Mouse (Mus musculus): ENCODE data around the gene Tdrd6. TPM values are rescaled to one million over a fixed set of nuclear protein-coding genes. Genes with fewer than 3 reads are reported as not detected.

Gene Tdrd6
- total RNA-seq (2014; rRNA removed) (1.4 and 1.6 TPM in 2 replicates), polyA plus RNA-seq (2015; fragmentation: Nextera tagmentation; extraction: Ambion mirVana) (0.75 and 0.86 TPM in 2 replicates)

- H3K27ac ChIP-seq (ENCODE audit: low read depth, low read length): no peak within 1 kb of the TSS
- ATAC-seq (ENCODE audit: low FRiP score) (peak; percentile 67), DNase-seq (ENCODE audit: low spot score) (no peak)
- peaks cover 17% of the 10 kb centered on the region for H3K27me3 ChIP-seq (ENCODE audit: insufficient read depth, low read length)
- H3K9me3 ChIP-seq (ENCODE audit: low read length): no peaks in the 10 kb centered on the region; the same call in 1 of the 2 replicates
- peak within 1 kb of the TSS; percentile 41 for H3K4me3 ChIP-seq (ENCODE audit: low read depth, low read length)
- TF ChIP-seq CTCF (IDR thresholded peaks at IDR 0.05): no peak
- H3K36me3 ChIP-seq (ENCODE audit: insufficient read depth, low read length): no peaks in the 10 kb centered on the region
- H3K9ac ChIP-seq (replicated peaks; ENCODE audit: low read length, poor library complexity, severe bottlenecking): peak within 1 kb of the TSS; percentile 59
- 0 out of 2 replicates have a peak, but pooled peaks cover 6% of the 10 kb centered on the region for H3K4me1 ChIP-seq (ENCODE audit: insufficient read depth, low read length)
- peak within 1 kb of the TSS; percentile 69 for H3K4me2 ChIP-seq (ENCODE audit: low read depth, low read length, poor library complexity, severe bottlenecking)
- 2% methylated on average over 78 of the region's 83 CpGs for WGBS
These were observed at the start of gene Tdrd6 for GRCm38 (mm10) chr17:43629496-43630426. Tdrd6 (minus strand) TSS chr17:43630299.

GRCm38 (mm10) chr17:43677317-43677716 lies 47.2 kb upstream of the Tdrd6 start:
- H3K4me3 ChIP-seq (ENCODE audit: low read depth, low read length): no peak overlapping the region
- WGBS: 29% methylated on average over 1 of the region's 1 CpGs
- no peak for TF ChIP-seq CTCF (IDR thresholded peaks at IDR 0.05)
- H3K36me3 ChIP-seq (ENCODE audit: insufficient read depth, low read length): no peaks in the 10 kb centered on the region
- no peak overlapping the region for H3K27ac ChIP-seq (ENCODE audit: low read depth, low read length)
- H3K27me3 ChIP-seq (ENCODE audit: insufficient read depth, low read length): no peaks in the 10 kb centered on the region
- no peak overlapping the region for H3K9ac ChIP-seq (replicated peaks; ENCODE audit: low read length, poor library complexity, severe bottlenecking)
- no peak overlapping the region for H3K4me2 ChIP-seq (ENCODE audit: low read depth, low read length, poor library complexity, severe bottlenecking)
- H3K4me1 ChIP-seq (ENCODE audit: insufficient read depth, low read length): no peaks in the 10 kb centered on the region
- DNase-seq (ENCODE audit: low spot score) (no peak), ATAC-seq (ENCODE audit: low FRiP score) (no peak)
- no peaks in the 10 kb centered on the region for H3K9me3 ChIP-seq (ENCODE audit: low read length)

GRCm38 (mm10) chr17:43676241-43676640 lies 46.1 kb upstream of the Tdrd6 start:
- H3K27me3 ChIP-seq (ENCODE audit: insufficient read depth, low read length): no peaks in the 10 kb centered on the region
- no peaks in the 10 kb centered on the region for H3K36me3 ChIP-seq (ENCODE audit: insufficient read depth, low read length)
- no peaks in the 10 kb centered on the region for H3K9me3 ChIP-seq (ENCODE audit: low read length)
- H3K4me3 ChIP-seq (ENCODE audit: low read depth, low read length): no peak overlapping the region
- DNase-seq (ENCODE audit: low spot score) (no peak), ATAC-seq (ENCODE audit: low FRiP score) (no peak)
- no peak overlapping the region for H3K9ac ChIP-seq (replicated peaks; ENCODE audit: low read length, poor library complexity, severe bottlenecking)
- H3K4me2 ChIP-seq (ENCODE audit: low read depth, low read length, poor library complexity, severe bottlenecking): no peak overlapping the region
- no peaks in the 10 kb centered on the region for H3K4me1 ChIP-seq (ENCODE audit: insufficient read depth, low read length)
- WGBS: 85% methylated on average over 1 of the region's 1 CpGs
- H3K27ac ChIP-seq (ENCODE audit: low read depth, low read length): no peak overlapping the region
- 0 out of 2 replicates have a peak, but pooled peaks have one; percentile 4 for TF ChIP-seq CTCF (IDR thresholded peaks at IDR 0.05)

- DNase-seq (ENCODE audit: low spot score) (no peak), ATAC-seq (ENCODE audit: low FRiP score) (no peak)
- H3K27me3 ChIP-seq (ENCODE audit: insufficient read depth, low read length): no peaks in the 10 kb centered on the region
- no peaks in the 10 kb centered on the region for H3K9me3 ChIP-seq (ENCODE audit: low read length)
- no peaks in the 10 kb centered on the region for H3K4me1 ChIP-seq (ENCODE audit: insufficient read depth, low read length)
- H3K36me3 ChIP-seq (ENCODE audit: insufficient read depth, low read length): no peaks in the 10 kb centered on the region
- no peak overlapping the region for H3K4me2 ChIP-seq (ENCODE audit: low read depth, low read length, poor library complexity, severe bottlenecking)
- no peak for TF ChIP-seq CTCF (IDR thresholded peaks at IDR 0.05)
- H3K27ac ChIP-seq (ENCODE audit: low read depth, low read length): no peak overlapping the region
- no peak overlapping the region for H3K9ac ChIP-seq (replicated peaks; ENCODE audit: low read length, poor library complexity, severe bottlenecking)
- 61% methylated on average over 1 of the region's 1 CpGs for WGBS
- H3K4me3 ChIP-seq (ENCODE audit: low read depth, low read length): no peak overlapping the region
These were observed 45.1 kb upstream of the Tdrd6 start for GRCm38 (mm10) chr17:43675228-43675627.

- ATAC-seq (ENCODE audit: low FRiP score) (no peak), DNase-seq (ENCODE audit: low spot score) (no peak)
- Histone ChIP-seq H3K4me1 (ENCODE audit: insufficient read depth, low read length) (no peaks in the 10 kb centered on the region), H3K4me3 (ENCODE audit: low read depth, low read length) (no peak overlapping the region), H3K36me3 (ENCODE audit: insufficient read depth, low read length) (no peaks in the 10 kb centered on the region), H3K27me3 (ENCODE audit: insufficient read depth, low read length) (no peaks in the 10 kb centered on the region), H3K9ac (replicated peaks; ENCODE audit: low read length, poor library complexity, severe bottlenecking) (no peak overlapping the region), H3K27ac (ENCODE audit: low read depth, low read length) (no peak overlapping the region), H3K4me2 (ENCODE audit: low read depth, low read length, poor library complexity, severe bottlenecking) (no peak overlapping the region), H3K9me3 (ENCODE audit: low read length) (no peaks in the 10 kb centered on the region)
- TF ChIP-seq CTCF (IDR thresholded peaks at IDR 0.05): no peak
- 92% methylated on average over 4 of the region's 4 CpGs for WGBS
These were observed 41.8 kb upstream of the Tdrd6 start for GRCm38 (mm10) chr17:43671907-43672306.

GRCm38 (mm10) chr17:43669145-43669695 lies 39.1 kb upstream of the Tdrd6 start:
- Histone ChIP-seq H3K4me1 (ENCODE audit: insufficient read depth, low read length) (no peaks in the 10 kb centered on the region), H3K27me3 (ENCODE audit: insufficient read depth, low read length) (no peaks in the 10 kb centered on the region), H3K9me3 (ENCODE audit: low read length) (no peaks in the 10 kb centered on the region), H3K4me3 (ENCODE audit: low read depth, low read length) (no peak overlapping the region), H3K27ac (ENCODE audit: low read depth, low read length) (no peak overlapping the region), H3K4me2 (ENCODE audit: low read depth, low read length, poor library complexity, severe bottlenecking) (no peak overlapping the region), H3K9ac (replicated peaks; ENCODE audit: low read length, poor library complexity, severe bottlenecking) (0 out of 2 replicates have a peak overlapping the region, but pooled peaks have one; percentile 13), H3K36me3 (ENCODE audit: insufficient read depth, low read length) (no peaks in the 10 kb centered on the region)
- 60% methylated on average over 6 of the region's 6 CpGs for WGBS
- ATAC-seq (ENCODE audit: low FRiP score): no peak
- TF ChIP-seq CTCF (IDR thresholded peaks at IDR 0.05): no peak
- no peak for DNase-seq (ENCODE audit: low spot score)

Measured in midbrain, postnatal 0 days (tissue).